Mouse (Mus musculus) erythroblast, adult 5-6 weeks (primary cell): ENCODE data around the gene Hhatl. TPM values are rescaled to one million over a fixed set of nuclear protein-coding genes. Genes with fewer than 3 reads are reported as not detected.

Source experiments
- ATAC-seq: replicated peaks from 2 replicates; pipeline ENCODE4 v1.8.0; 2016; ENCODE audit warnings: moderate number of reproducible peaks, mild to moderate bottlenecking, moderate TSS enrichment, inconsistent platforms; ENCODE audit not compliant: poor library complexity, low FRiP score, severe bottlenecking
- total RNA-seq, 2 experiments: library from RNA; stranded (forward) in 1 of 2; stranded (reverse) in 1 of 2; fragments of 150-400 nt in 1 of 2; fragments of 200-764, 138-1000 nt in 1 of 2; gene quantifications; 2 replicates each; pipeline versions ENCODE4 v1.2.3 to v1.2.4; 2015 to 2017; ENCODE audit warnings: low replicate concordance in 2 of 2

Gene Hhatl
- total RNA-seq, 2 experiments from 2014 or later = not detected

DNA sequence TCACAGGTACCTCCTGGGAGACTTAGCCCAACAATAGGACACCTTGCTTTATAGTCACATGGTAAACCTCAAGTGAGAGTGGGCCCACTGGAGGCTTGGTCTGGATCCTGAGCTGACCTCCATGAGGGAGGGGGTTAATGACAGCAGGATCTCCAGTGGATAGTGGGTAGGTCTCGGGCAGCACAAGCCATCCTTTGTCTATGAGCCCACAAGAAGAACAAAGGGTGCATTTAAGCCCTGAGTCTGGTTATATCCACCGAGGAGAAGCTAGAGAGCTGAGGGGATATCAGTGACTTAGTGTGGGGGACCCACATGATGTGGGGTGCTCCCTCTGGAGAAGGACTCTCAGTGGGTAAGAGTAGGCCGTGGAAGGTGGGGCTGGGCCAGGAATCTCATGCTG, 16.2 kb upstream of the Hhatl start:
- ATAC-seq = no peak

DNA sequence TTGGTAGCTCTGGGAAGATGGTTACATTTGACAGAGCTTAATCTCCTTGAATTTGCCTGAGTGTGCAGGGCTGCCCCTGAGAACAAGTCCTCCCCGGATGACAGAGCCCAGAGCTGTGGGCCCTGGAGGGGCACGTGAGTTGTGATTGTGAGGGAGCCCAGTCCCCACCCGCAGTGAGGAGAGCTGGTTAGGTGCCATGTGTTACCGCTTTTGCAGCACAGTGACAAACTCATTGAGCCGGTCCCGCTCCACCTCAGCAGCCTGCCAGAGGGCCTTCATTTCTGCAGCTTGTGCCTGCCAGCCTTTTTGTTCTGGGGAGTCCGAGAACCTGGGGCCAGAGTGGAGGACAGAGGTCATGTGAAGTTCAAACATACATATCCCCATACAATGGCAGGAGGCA, 15.6 kb upstream of the Hhatl start:
- ATAC-seq = no peak

- no peak for ATAC-seq
These were observed 15.2 kb upstream of the Hhatl start for GRCm38 (mm10) chr9:121807546-121807945.

- no peak for ATAC-seq
These were observed 10.4 kb upstream of the Hhatl start for GRCm38 (mm10) chr9:121802747-121803146.

- ATAC-seq = no peak
These were observed 6.7 kb upstream of the Hhatl start for GRCm38 (mm10) chr9:121798887-121799520.

DNA sequence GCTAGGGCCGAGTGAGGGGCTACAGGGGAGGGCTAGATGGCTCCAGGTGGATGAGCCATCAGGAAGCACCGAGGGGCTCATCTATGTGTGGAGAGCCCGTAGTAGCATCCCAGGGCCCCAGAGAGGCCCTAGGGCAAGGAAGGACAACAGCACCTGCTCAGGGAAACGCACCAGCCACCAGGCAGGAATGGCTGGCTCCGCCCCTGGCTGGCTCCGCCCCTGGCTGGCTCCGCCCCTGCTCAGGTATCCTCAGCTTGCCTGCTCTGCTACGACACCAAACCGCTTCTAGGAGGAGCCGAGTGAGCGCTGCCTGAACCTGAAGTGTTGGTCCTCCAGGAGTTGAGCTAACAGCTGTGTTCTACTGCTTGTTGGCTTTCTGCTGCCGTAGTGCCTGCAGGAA, 5.4 kb upstream of the Hhatl start:
- no peak for ATAC-seq

- ATAC-seq = no peak
These were observed 2.7 kb upstream of the Hhatl start for GRCm38 (mm10) chr9:121794972-121795539.

DNA sequence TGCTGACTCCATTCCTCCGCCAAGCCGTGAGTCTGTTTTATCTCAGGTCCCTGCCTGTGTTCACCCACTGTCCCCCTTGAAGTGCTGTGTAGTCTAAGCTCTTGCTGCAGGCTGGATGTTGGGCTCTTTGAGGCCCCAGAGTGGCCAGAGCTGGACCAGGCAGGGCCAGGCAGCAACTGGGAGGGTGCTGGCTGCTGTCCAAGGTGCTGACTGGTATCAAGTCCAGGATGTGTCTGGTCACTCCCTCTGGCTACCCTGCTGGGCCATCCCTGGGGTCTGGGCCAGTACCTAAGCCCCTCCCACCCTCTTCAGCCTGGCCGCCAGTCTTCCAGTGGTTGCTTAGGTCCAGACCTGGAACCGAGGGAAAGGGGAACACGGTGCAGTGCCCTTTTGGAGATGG, 1.1 kb downstream of the Hhatl start:
- no peak for ATAC-seq

DNA sequence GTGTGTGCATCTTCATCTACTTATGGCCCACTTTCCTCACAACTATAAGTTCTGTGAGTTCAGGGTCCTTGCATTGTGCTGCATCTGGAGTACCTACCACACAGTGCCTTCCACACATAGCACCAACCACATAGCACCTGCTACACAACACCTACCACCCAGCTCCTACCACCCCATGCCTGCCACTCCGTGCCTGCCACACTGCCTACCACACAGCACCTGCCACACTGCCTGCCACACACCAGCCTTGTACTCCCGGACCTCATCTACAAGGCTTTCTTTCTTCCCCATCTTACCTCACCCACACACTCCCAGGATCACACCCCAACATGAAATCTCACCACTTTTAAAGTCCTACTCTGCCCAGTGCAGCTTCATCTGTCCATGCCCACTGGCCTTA, 5.9 kb downstream of the Hhatl start:
- ATAC-seq = no peak

- ATAC-seq = 0 out of 2 replicates have a peak, but pooled peaks have one; percentile 1
These were observed 7.0 kb downstream of the Hhatl start for GRCm38 (mm10) chr9:121785261-121785660.

DNA sequence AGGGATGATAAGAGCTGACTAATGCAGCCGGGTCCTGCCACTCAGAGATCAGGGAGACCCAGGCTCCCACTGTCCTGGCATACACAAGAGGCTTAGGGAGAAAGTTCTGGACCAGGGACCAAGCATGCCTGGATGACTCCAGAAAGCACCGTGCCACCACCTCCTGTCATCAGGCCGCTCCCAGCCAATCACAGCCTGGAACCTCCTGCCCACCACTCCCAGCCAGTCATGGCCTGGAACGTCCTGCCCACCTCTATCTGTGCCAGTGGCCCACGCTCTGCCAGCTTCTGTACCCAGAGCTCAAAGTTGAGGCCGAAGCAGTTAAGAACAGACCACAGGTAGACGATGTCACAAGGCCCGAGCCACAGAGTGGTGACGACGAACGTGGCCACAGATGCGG, 7.5 kb downstream of the Hhatl start:
- ATAC-seq = no peak

GRCm38 (mm10) chr9:121778066-121778624, 14.2 kb downstream of the Hhatl start:
- no peak for ATAC-seq

DNA sequence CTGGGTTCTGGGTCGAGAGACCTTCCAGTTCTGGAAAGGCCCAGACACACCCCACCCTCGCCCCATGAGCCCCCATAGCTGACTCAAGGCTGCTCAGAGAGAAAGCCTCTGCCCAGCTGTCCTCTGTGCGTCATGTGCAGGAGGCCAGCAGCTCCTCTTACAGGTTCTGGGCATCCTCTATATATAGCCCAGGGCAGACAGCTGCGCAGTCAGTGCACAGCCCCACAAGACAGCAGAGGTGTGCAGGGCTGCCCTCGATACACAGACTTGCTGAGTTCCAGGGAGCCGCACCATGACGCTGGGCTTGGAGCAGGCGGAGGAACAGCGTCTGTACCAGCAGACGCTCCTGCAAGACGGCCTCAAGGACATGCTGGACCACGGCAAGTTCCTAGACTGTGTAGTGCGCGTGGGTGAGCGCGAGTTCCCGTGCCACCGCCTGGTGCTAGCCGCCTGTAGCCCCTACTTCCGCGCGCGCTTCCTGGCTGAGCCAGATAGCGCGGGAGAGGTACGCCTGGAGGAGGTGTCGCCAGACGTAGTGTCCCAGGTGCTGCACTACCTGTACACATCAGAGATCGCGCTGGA, 14.7 kb downstream of the Hhatl start, which contains the start of gene Klhl40:
Gene Klhl40 (plus strand): TSS at position 124 of the 582 bp plus-strand sequence.
- ATAC-seq = no peak

GRCm38 (mm10) chr9:121776511-121776910, 15.8 kb downstream of the Hhatl start:
- ATAC-seq = no peak

- no peak for ATAC-seq
These were observed 16.4 kb downstream of the Hhatl start for GRCm38 (mm10) chr9:121775951-121776350.

DNA sequence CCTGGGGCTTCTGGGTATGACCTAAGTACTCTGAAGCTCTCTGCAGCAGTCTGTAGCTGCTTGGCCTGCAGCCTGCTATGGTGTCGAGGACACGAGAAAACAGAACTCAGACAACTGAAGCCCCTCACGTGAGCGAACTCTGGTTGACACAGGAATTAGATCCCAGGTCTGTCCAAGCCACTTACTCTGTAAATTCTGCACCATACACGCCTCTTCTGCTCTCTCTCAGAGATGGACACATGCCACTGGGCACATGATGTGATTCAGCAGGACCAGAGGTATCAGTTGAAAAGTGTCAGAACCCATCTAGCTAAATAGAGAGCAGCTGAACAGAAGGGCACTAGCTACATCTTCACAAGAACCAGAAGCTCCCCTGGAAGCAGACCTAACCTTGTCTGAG, 19.9 kb downstream of the Hhatl start:
- no peak for ATAC-seq

GRCm38 (mm10) chr9:121765166-121765855, 27.0 kb downstream of the Hhatl start:
- ATAC-seq = no peak

- no peak for ATAC-seq
These were observed 28.6 kb downstream of the Hhatl start for GRCm38 (mm10) chr9:121763716-121764115.

- no peak for ATAC-seq
These were observed 29.5 kb downstream of the Hhatl start for GRCm38 (mm10) chr9:121762761-121763160.

GRCm38 (mm10) chr9:121762248-121762647, 30.1 kb downstream of the Hhatl start:
- no peak for ATAC-seq

GRCm38 (mm10) chr9:121761787-121762186, 30.5 kb downstream of the Hhatl start:
- no peak for ATAC-seq
